Mouse (Mus musculus): ENCODE measurements around the gene Mocs1. TPM values are rescaled to one million over a fixed set of nuclear protein-coding genes. Genes with fewer than 3 reads are reported as not detected.
"Not testable (repeated sequence)": the region's sequence is repeated elsewhere in the genome, so short reads cannot be mapped to it uniquely, and the experiment has no call there.

The Mocs1 gene
- polyA plus RNA-seq, 3 experiments from 2014 or later: 9.1 to 14.6 (median 9.5) TPM

GRCm38 (mm10) chr17:49432071-49432711 lies 4.0 kb downstream of the Mocs1 start:
- no peak for ATAC-seq

- ATAC-seq: no peak
Observed at GRCm38 (mm10) chr17:49433071-49433470, 4.9 kb downstream of the Mocs1 start.

GRCm38 (mm10) chr17:49434236-49434635 lies 6.1 kb downstream of the Mocs1 start:
- no peak for ATAC-seq

- ATAC-seq: no peak
Observed at GRCm38 (mm10) chr17:49435081-49435480, 6.9 kb downstream of the Mocs1 start.

GRCm38 (mm10) chr17:49436631-49437030 lies 8.5 kb downstream of the Mocs1 start:
- no peak for ATAC-seq

GRCm38 (mm10) chr17:49437306-49437705 lies 9.1 kb downstream of the Mocs1 start:
- not testable (repeated sequence) for ATAC-seq

- ATAC-seq: no peak
Observed at GRCm38 (mm10) chr17:49438822-49439574, 10.8 kb downstream of the Mocs1 start.

GRCm38 (mm10) chr17:49439706-49440105 lies 11.5 kb downstream of the Mocs1 start:
- no peak for ATAC-seq

- no peak for ATAC-seq
Observed at GRCm38 (mm10) chr17:49440331-49441130, 12.4 kb downstream of the Mocs1 start.

- not testable (repeated sequence) for ATAC-seq
Observed at GRCm38 (mm10) chr17:49442841-49443240, 14.7 kb downstream of the Mocs1 start.

GRCm38 (mm10) chr17:49448570-49449229 lies 20.5 kb downstream of the Mocs1 start:
- ATAC-seq: no peak

GRCm38 (mm10) chr17:49449230-49449608 lies 21.1 kb downstream of the Mocs1 start:
- ATAC-seq: no peak

GRCm38 (mm10) chr17:49450922-49451321 lies 22.8 kb downstream of the Mocs1 start:
- ATAC-seq: no peak

- no peak for ATAC-seq
Observed at GRCm38 (mm10) chr17:49456334-49456733, 28.2 kb downstream of the Mocs1 start.

- ATAC-seq: no peak
Observed at GRCm38 (mm10) chr17:49457833-49458232, 29.7 kb downstream of the Mocs1 start.

- no peak for ATAC-seq
Observed at GRCm38 (mm10) chr17:49458386-49458785, 30.2 kb downstream of the Mocs1 start.

GRCm38 (mm10) chr17:49464884-49465283 lies 36.7 kb downstream of the Mocs1 start:
- no peak for ATAC-seq

- ATAC-seq: no peak
Observed at GRCm38 (mm10) chr17:49468223-49468622, 40.1 kb downstream of the Mocs1 start.

- ATAC-seq: no peak
Observed at GRCm38 (mm10) chr17:49472626-49473025, 44.5 kb downstream of the Mocs1 start.

- no peak for ATAC-seq
Observed at GRCm38 (mm10) chr17:49474051-49474450, 45.9 kb downstream of the Mocs1 start.

GRCm38 (mm10) chr17:49475174-49475573 lies 47.0 kb downstream of the Mocs1 start:
- no peak for ATAC-seq

GRCm38 (mm10) chr17:49477370-49477769 lies 49.2 kb downstream of the Mocs1 start:
- no peak for ATAC-seq

- no peak for ATAC-seq
Observed at GRCm38 (mm10) chr17:49481876-49482275, 53.7 kb downstream of the Mocs1 start.
